Mouse (Mus musculus): Measurements from ENCODE around the gene Nufip2.
A peak's percentile ranks its signal among the peaks of the same experiment; 100 is the strongest.
"Not testable (repeated sequence)": the region's sequence is repeated elsewhere in the genome, so short reads cannot be mapped to it uniquely, and the experiment has no call there.

Nufip2 gene

GRCm38 (mm10) chr11:77685383-77686265 is at the start of gene Nufip2:
Gene Nufip2, plus strand, starts transcription at chr11:77686155.
- DNase-seq (ENCODE audit: low spot score): peak; percentile 99

- DNase-seq (ENCODE audit: low spot score): no peak
These were observed 44.6 kb upstream of the Nufip2 start for GRCm38 (mm10) chr11:77641390-77641789.

GRCm38 (mm10) chr11:77645481-77645880 is 40.5 kb upstream of the Nufip2 start:
- DNase-seq (ENCODE audit: low spot score): no peak

GRCm38 (mm10) chr11:77648878-77649277 is 37.1 kb upstream of the Nufip2 start:
- DNase-seq (ENCODE audit: low spot score): no peak

- no peak for DNase-seq (ENCODE audit: low spot score)
These were observed 33.5 kb upstream of the Nufip2 start for GRCm38 (mm10) chr11:77652484-77652883.

- DNase-seq (ENCODE audit: low spot score): not testable (repeated sequence)
These were observed 32.4 kb upstream of the Nufip2 start for GRCm38 (mm10) chr11:77653406-77654190.

- no peak for DNase-seq (ENCODE audit: low spot score)
These were observed 26.0 kb upstream of the Nufip2 start for GRCm38 (mm10) chr11:77659986-77660385.

GRCm38 (mm10) chr11:77663639-77664038 is 22.3 kb upstream of the Nufip2 start:
- no peak for DNase-seq (ENCODE audit: low spot score)

- DNase-seq (ENCODE audit: low spot score): no peak
These were observed 21.9 kb upstream of the Nufip2 start for GRCm38 (mm10) chr11:77664046-77664445.

GRCm38 (mm10) chr11:77665384-77665783 is 20.6 kb upstream of the Nufip2 start:
- DNase-seq (ENCODE audit: low spot score): not testable (repeated sequence)

- not testable (repeated sequence) for DNase-seq (ENCODE audit: low spot score)
These were observed 19.2 kb upstream of the Nufip2 start for GRCm38 (mm10) chr11:77666766-77667165.

GRCm38 (mm10) chr11:77672746-77673145 is 13.2 kb upstream of the Nufip2 start:
- peak; percentile 63 for DNase-seq (ENCODE audit: low spot score)

- no peak for DNase-seq (ENCODE audit: low spot score)
These were observed 12.4 kb upstream of the Nufip2 start for GRCm38 (mm10) chr11:77673428-77673991.

- DNase-seq (ENCODE audit: low spot score): no peak
These were observed 5.9 kb upstream of the Nufip2 start for GRCm38 (mm10) chr11:77680018-77680417.

GRCm38 (mm10) chr11:77684896-77685295 is 1.1 kb upstream of the Nufip2 start:
- no peak for DNase-seq (ENCODE audit: low spot score)

GRCm38 (mm10) chr11:77686346-77686840 is 438 bp downstream of the Nufip2 start:
- peak; percentile 53 for DNase-seq (ENCODE audit: low spot score)

GRCm38 (mm10) chr11:77686841-77687540 is 1.0 kb downstream of the Nufip2 start:
- peak; percentile 74 for DNase-seq (ENCODE audit: low spot score)

GRCm38 (mm10) chr11:77687541-77688131 is 1.7 kb downstream of the Nufip2 start:
- peak; percentile 60 for DNase-seq (ENCODE audit: low spot score)

- DNase-seq (ENCODE audit: low spot score): no peak
These were observed 7.1 kb downstream of the Nufip2 start for GRCm38 (mm10) chr11:77693026-77693425.

GRCm38 (mm10) chr11:77697232-77697631 is 11.3 kb downstream of the Nufip2 start:
- DNase-seq (ENCODE audit: low spot score): no peak

- no peak for DNase-seq (ENCODE audit: low spot score)
These were observed 20.0 kb downstream of the Nufip2 start for GRCm38 (mm10) chr11:77705920-77706319.
